Mouse (Mus musculus) liver, embryonic 16.5 days (tissue): ENCODE measurements around the gene Thumpd2. TPM values are rescaled to one million over a fixed set of nuclear protein-coding genes. Genes with fewer than 3 reads are reported as not detected.

Source experiments
- ATAC-seq: fragments of 200-750 bp; cut with Nextera tagmentation; 2 replicates; pipeline ENCODE4 v1.8.0; 2017; ENCODE audit warnings: low read depth, mild to moderate bottlenecking, moderate number of reproducible peaks, moderate library complexity
- H3K27ac ChIP-seq: fragments of 300-500 bp; sonication (generic); 2 replicates; pipeline ENCODE4 v1.5.1; 2014; ENCODE audit warnings: mild to moderate bottlenecking, low read length
- H3K27me3 ChIP-seq: fragments of 300-500 bp; sonication (generic); 2 replicates; pipeline ENCODE4 v1.6.1; 2014; ENCODE audit warnings: low read depth, low read length, mixed read lengths; ENCODE audit not compliant: control insufficient read depth, insufficient read depth
- H3K36me3 ChIP-seq: fragments of 300-500 bp; sonication (generic); 2 replicates; pipeline ENCODE4 v1.6.1; 2014; ENCODE audit warnings: mild to moderate bottlenecking; ENCODE audit not compliant: control insufficient read depth, insufficient read depth
- H3K4me1 ChIP-seq: fragments of 300-500 bp; sonication (generic); 2 replicates; pipeline ENCODE4 v1.6.1; 2014; ENCODE audit warnings: low read depth, low read length, mixed read lengths; ENCODE audit not compliant: control insufficient read depth
- H3K4me2 ChIP-seq: fragments of 300-500 bp; sonication (generic); 2 replicates; pipeline ENCODE4 v1.6.1; 2014; ENCODE audit warnings: low read depth, low read length, mixed read lengths
- H3K4me3 ChIP-seq: fragments of 300-500 bp; sonication (generic); 2 replicates; pipeline ENCODE4 v1.5.1; 2014; ENCODE audit warnings: low read depth, mild to moderate bottlenecking, low read length
- H3K9ac ChIP-seq: fragments of 300-500 bp; sonication (generic); 2 replicates; pipeline ENCODE4 v1.6.1; 2014; ENCODE audit warnings: low read depth, low read length
- H3K9me3 ChIP-seq: fragments of 300-500 bp; sonication (generic); replicated peaks from 2 replicates; pipeline ENCODE4 v1.6.1; 2016; ENCODE audit warnings: low read length; ENCODE audit not compliant: control insufficient read depth
- WGBS: fragments of 180-500 bp; shearing (Covaris S2); extraction: QIAGEN DNeasy Blood & Tissue Kit; methylation state at CpG from one replicate; pipeline ENCODE4 v1.1.7; 2014; ENCODE audit not compliant: insufficient replicate concordance; 5-methylcytosine and 5-hydroxymethylcytosine counted together
- polyA plus RNA-seq: library from polyadenylated mRNA; unstranded; fragments of >200 nt; fragmentation: Nextera tagmentation; extraction: Ambion mirVana; gene quantifications from 2 replicates; pipeline ENCODE4 v1.2.1, GENCODE M21; 2015

The Thumpd2 gene
- polyA plus RNA-seq, 1 experiment from 2014 or later: 6.1 TPM

DNA sequence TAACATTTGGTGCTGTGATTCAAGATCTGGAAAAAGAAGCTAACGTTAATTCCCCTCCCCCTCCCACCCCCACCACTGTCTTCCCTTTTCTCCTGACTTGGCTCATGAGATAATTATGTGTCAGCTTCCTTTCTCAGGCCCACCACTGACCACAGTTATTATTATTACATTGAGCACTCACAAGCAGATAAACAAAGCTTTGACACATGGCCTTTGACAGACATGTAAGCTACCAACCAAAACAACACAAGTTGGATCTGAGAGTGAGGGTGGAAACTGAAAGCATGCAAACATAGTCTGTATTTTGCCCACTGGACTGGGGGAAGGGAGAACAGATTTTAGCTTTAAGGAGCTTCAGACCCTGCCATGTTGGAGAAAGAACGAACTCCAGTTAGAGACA lies 67.7 kb downstream of the Thumpd2 start:
- H3K36me3 ChIP-seq: no peaks in the 10 kb centered on the region
- WGBS: 36% methylated on average over 2 of the region's 2 CpGs
- no peaks in the 10 kb centered on the region for H3K4me1 ChIP-seq
- no peaks in the 10 kb centered on the region for H3K27me3 ChIP-seq
- H3K9ac ChIP-seq: no peak overlapping the region
- H3K4me3 ChIP-seq: no peak overlapping the region
- H3K9me3 ChIP-seq: no peaks in the 10 kb centered on the region
- no peak overlapping the region for H3K27ac ChIP-seq
- no peak overlapping the region for H3K4me2 ChIP-seq
- no peak for ATAC-seq

- Histone ChIP-seq H3K27ac (no peak overlapping the region), H3K9me3 (no peaks in the 10 kb centered on the region), H3K36me3 (no peaks in the 10 kb centered on the region), H3K4me1 (no peaks in the 10 kb centered on the region), H3K4me3 (no peak overlapping the region), H3K4me2 (no peak overlapping the region), H3K9ac (no peak overlapping the region), H3K27me3 (no peaks in the 10 kb centered on the region)
- WGBS: 66% methylated on average over 8 of the region's 8 CpGs
- no peak for ATAC-seq
These were observed 73.3 kb downstream of the Thumpd2 start for GRCm38 (mm10) chr17:80991535-80992127.

DNA sequence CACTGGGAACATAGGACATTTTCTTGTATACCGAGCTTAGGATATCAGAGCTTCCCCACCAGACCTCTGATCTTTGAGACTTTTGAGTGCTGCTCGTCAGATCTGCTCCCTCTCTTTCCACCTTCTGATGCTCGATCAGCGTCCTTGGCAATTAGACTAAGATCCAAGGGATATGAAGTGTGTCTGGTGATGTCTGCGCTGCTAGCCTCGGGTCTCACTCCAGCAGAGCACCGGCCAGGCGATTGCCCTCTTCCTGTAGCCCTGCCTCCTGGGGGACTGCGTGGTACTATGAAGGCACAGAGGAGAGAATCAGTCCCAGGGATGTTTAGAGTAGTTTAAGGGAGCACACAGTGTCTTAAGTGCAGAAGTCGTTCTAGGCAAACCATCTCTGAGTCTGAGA lies 81.9 kb downstream of the Thumpd2 start:
- Histone ChIP-seq H3K4me1 (no peaks in the 10 kb centered on the region), H3K27me3 (no peaks in the 10 kb centered on the region), H3K4me2 (no peak overlapping the region), H3K9ac (no peak overlapping the region), H3K9me3 (no peaks in the 10 kb centered on the region), H3K36me3 (no peaks in the 10 kb centered on the region), H3K4me3 (no peak overlapping the region), H3K27ac (no peak overlapping the region)
- 63% methylated on average over 10 of the region's 10 CpGs for WGBS
- no peak for ATAC-seq

DNA sequence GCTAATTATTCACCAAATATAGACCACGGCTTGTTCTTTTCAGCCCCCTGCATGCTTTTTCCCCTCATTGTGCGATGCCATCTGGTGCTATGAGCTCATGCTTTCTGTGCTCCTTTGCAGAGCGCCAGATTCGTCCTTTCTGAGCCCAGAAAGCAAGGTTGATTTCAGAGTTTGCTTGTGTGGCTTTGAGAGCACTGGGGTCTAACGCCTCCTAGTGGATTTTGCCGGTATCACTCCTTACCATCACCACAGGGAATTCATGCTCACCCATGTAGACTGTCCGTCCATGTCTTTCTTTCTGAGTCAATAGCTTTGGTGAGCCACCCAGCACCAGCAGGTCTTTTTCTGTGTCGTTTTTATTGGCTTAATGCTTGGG lies 82.5 kb downstream of the Thumpd2 start:
- no peaks in the 10 kb centered on the region for H3K27me3 ChIP-seq
- no peaks in the 10 kb centered on the region for H3K36me3 ChIP-seq
- H3K4me3 ChIP-seq: no peak overlapping the region
- H3K4me2 ChIP-seq: no peak overlapping the region
- no peak overlapping the region for H3K9ac ChIP-seq
- 0 out of 2 replicates have a peak, but pooled peaks have one; percentile 16 for ATAC-seq
- no peaks in the 10 kb centered on the region for H3K9me3 ChIP-seq
- 13% methylated on average over 8 of the region's 8 CpGs for WGBS
- H3K4me1 ChIP-seq: no peaks in the 10 kb centered on the region
- no peak overlapping the region for H3K27ac ChIP-seq

GRCm38 (mm10) chr17:80981721-80982411 lies 83.0 kb downstream of the Thumpd2 start:
- ATAC-seq: no peak
- WGBS: 60% methylated on average over 12 of the region's 12 CpGs
- no peaks in the 10 kb centered on the region for H3K27me3 ChIP-seq

GRCm38 (mm10) chr17:80980096-80980495 lies 84.8 kb downstream of the Thumpd2 start:
- WGBS: 74% methylated on average over 10 of the region's 10 CpGs
- Histone ChIP-seq H3K9me3 (no peaks in the 10 kb centered on the region), H3K4me3 (no peak overlapping the region), H3K4me2 (no peak overlapping the region), H3K36me3 (no peaks in the 10 kb centered on the region), H3K27me3 (no peaks in the 10 kb centered on the region), H3K27ac (no peak overlapping the region), H3K9ac (no peak overlapping the region), H3K4me1 (no peaks in the 10 kb centered on the region)
- no peak for ATAC-seq

More at GRCm38 (mm10) chr17:80981721-80982411, 83.0 kb downstream of the Thumpd2 start:
- H3K27ac ChIP-seq: no peak overlapping the region
- H3K4me3 ChIP-seq: no peak overlapping the region
- no peaks in the 10 kb centered on the region for H3K9me3 ChIP-seq
- no peak overlapping the region for H3K9ac ChIP-seq
- no peaks in the 10 kb centered on the region for H3K36me3 ChIP-seq
- no peak overlapping the region for H3K4me2 ChIP-seq
- H3K4me1 ChIP-seq: no peaks in the 10 kb centered on the region

- 64% methylated on average over 5 of the region's 5 CpGs for WGBS
- no peak overlapping the region for H3K27ac ChIP-seq
- peak; percentile 50; the same call in 1 of the 2 replicates for ATAC-seq
- no peaks in the 10 kb centered on the region for H3K9me3 ChIP-seq
- no peak overlapping the region; the same call in 1 of the 2 replicates for H3K4me2 ChIP-seq
- no peaks in the 10 kb centered on the region for H3K27me3 ChIP-seq
- H3K9ac ChIP-seq: no peak overlapping the region
- no peaks in the 10 kb centered on the region for H3K4me1 ChIP-seq
- no peaks in the 10 kb centered on the region for H3K36me3 ChIP-seq
- no peak overlapping the region for H3K4me3 ChIP-seq
These were observed 87.6 kb downstream of the Thumpd2 start for GRCm38 (mm10) chr17:80977245-80977644.

Other genes with a start within 250 kb of the Thumpd2 start
- gene Tmem178, start 120.5 kb downstream of the Thumpd2 start, polyA plus RNA-seq: 0.23 and 0.25 TPM in 2 replicates